Mouse (Mus musculus): Measurements from ENCODE around the gene Zfp790.

Gene Zfp790

DNA sequence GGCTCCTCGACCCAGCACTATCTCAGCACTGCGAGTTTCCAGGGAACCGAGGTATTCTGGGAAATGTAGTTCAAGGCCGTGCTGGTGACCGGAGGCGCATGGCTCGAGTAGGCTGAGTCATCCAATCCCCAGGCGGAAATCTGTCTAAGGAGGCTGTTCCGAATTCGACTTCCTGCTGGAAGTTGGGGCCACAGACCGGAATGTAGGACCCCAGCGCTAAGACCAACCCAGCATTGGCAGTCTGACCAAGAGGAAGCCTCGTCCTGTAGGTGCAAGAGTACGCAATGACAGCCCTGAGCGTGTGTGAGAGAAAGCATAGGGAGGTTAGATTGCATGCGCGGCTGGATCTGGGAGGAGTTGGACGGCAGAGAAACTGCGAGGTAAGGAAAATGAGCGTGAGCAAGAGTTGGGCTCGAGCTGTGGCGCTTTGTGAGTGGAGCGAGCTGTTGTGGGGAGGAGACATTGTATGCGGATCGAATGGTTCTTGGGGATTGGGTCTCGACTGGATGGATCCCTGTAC, at the start of gene Zfp790:
Gene Zfp790, plus strand, starts transcription at position 205 of the 520 bp plus-strand sequence.
- DNase-seq (ENCODE audit: low spot score) = peak; percentile 89

DNA sequence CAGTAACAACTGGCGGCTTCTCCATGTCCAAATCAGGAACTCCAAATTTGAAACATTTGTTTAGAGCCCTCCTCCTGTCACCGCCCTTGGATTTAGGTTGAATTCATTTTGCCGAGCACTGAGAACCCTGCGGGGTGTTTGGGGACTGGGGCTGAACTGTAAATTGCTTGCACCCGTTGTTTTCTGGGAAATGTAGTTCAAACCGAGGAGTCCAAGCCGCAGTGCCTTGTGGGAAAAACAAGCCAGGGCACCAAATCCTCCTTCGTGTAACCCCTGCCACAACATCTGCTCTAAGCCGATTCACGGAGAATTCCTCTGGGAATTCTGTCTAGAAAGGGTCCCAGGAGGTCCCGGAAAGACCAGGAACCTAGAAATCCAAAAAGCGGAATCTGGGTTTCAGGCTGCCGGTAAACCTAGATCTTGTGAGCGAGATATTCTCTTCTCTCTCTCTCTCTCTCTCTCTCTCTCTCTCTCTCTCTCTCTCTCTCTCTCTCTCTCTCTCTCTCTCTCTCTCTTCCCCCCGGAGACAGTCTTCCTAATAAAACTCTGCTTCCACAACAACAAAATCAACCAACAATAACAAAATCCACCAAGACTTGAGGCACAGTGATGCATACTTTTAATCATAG, 48.7 kb upstream of the Zfp790 start:
- peak; percentile 77 for DNase-seq (ENCODE audit: low spot score)

- DNase-seq (ENCODE audit: low spot score) = peak; percentile 86
Observed at GRCm38 (mm10) chr7:29768090-29768900, 47.6 kb upstream of the Zfp790 start, which contains the start of gene Zfp84. Zfp84 (plus strand) TSS chr7:29768552.

GRCm38 (mm10) chr7:29768980-29769379, 46.9 kb upstream of the Zfp790 start:
- DNase-seq (ENCODE audit: low spot score) = no peak

- DNase-seq (ENCODE audit: low spot score) = no peak
Observed at GRCm38 (mm10) chr7:29773503-29773902, 42.4 kb upstream of the Zfp790 start.

DNA sequence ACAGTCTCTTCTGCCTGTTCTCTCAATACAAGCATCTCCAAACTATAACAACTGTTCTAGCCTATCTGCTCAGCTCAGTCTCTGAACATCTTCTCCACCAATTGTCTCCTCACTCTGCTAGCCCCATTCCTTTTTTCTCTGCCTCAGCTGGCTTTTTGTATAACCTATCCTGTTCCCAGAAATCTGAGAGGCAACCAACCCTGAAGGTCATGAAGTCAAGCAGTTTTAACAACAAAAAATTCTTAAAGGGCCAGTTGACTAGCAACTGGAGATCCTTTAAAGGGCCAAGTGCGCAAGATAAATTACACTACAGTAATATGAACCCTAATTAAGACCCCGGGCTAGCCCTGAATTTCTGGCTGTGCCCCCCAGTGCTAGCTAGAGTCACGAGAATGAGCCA, 41.5 kb upstream of the Zfp790 start:
- no peak for DNase-seq (ENCODE audit: low spot score)

GRCm38 (mm10) chr7:29776568-29776967, 39.3 kb upstream of the Zfp790 start:
- DNase-seq (ENCODE audit: low spot score) = no peak

GRCm38 (mm10) chr7:29777372-29777771, 38.5 kb upstream of the Zfp790 start:
- no peak for DNase-seq (ENCODE audit: low spot score)

GRCm38 (mm10) chr7:29783871-29784551, 31.9 kb upstream of the Zfp790 start, which contains the start of gene Zfp30:
Zfp30 (plus strand) TSS chr7:29783998.
- peak; percentile 84 for DNase-seq (ENCODE audit: low spot score)

DNA sequence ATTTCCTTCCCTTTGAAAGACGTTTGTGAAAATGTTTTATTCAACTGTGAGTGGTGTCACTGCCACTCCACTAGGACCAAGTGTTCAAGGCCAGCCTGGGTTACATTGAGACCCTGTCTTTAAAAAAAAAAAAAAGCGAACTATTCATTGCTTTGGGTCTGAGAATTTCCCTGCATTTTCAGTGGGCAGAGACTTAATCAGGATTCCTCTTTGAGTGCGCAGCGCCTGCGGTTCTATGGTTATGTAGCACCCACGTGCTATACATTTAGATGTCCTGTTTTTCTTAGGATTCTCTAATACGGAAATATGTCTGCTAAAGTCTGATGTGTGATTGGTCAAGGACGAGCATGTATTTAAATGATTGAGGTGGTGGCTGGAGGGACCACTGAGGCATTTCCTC, 30.9 kb upstream of the Zfp790 start:
- DNase-seq (ENCODE audit: low spot score) = no peak

DNA sequence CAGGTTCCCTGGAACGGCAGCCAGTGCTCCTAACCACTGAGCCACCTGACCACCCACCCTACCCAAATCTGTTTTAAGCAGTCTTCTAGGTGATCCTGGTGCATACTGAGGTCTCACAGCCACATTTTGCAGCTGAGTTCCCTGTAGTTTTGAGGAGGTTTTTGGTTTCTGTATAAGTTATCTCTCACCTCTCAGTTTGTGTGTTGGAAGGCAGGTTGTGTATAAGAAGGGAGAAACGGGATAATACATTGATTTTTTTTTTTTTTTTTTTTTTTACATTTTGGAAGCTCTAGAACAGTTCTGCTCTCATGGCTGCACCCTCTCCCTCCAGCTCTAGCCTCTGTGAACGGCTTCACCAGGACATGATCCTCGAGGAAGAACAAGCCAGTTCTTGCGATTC, 30.0 kb upstream of the Zfp790 start:
- DNase-seq (ENCODE audit: low spot score) = no peak

DNA sequence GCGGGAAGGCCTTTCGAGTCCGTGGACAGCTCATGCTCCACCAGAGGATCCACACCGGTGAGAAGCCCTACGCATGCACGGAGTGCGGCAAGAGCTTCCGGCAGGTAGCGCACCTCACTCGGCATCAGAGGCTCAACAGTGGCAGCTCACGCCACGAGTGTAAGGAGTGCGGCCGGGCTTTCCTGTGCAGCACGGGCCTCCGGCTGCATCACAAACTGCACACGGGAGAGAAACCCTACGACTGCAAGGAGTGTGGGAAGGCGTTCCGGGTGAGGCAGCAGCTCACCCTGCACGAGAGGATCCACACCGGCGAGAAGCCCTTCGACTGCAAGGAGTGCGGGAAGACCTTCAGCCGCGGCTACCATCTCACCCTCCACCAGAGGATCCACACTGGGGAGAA, 23.0 kb upstream of the Zfp790 start:
- DNase-seq (ENCODE audit: low spot score) = no peak

DNA sequence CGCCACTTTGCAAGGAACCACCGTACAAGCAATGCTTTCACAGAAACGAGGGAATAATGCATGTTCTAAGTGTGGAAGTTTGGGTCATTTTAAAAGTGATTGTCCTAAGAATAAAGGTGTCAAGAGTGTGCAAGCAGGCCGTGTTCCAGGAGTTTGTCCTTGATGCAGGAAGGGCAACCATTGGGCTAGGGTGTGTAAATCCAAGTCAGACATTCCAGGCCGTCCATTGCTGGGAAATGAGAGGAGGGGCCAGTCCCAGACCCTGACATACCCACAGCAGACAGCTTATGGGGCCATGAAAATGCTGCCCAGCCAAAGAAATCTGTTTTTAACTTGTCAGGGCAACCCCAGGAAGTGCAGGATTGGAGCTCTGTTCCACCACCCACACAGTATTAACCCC, 8.9 kb upstream of the Zfp790 start:
- no peak for DNase-seq (ENCODE audit: low spot score)

DNA sequence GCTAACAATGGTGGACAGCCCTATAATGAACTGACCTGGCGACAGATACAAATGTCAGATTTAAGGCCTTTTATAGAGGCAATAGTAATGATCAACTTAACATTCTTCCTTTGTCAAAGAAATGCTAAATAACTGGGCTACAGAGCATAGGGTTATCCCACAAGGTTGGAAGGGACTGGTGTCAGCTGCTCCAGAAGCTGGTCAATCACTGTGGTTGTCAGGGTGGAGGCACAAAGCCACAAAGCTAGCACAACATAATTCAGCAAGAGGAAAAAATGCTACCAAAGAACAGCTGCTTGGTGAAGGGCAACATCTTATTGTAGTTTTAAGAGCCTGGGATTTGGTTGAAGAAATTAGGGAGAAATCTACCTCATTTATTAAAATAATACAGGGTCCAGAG, 3.7 kb upstream of the Zfp790 start:
- no peak for DNase-seq (ENCODE audit: low spot score)

- no peak for DNase-seq (ENCODE audit: low spot score)
Observed at GRCm38 (mm10) chr7:29814381-29814780, 1.5 kb upstream of the Zfp790 start.

GRCm38 (mm10) chr7:29815061-29815784, 691 bp upstream of the Zfp790 start:
- peak; percentile 10 for DNase-seq (ENCODE audit: low spot score)

DNA sequence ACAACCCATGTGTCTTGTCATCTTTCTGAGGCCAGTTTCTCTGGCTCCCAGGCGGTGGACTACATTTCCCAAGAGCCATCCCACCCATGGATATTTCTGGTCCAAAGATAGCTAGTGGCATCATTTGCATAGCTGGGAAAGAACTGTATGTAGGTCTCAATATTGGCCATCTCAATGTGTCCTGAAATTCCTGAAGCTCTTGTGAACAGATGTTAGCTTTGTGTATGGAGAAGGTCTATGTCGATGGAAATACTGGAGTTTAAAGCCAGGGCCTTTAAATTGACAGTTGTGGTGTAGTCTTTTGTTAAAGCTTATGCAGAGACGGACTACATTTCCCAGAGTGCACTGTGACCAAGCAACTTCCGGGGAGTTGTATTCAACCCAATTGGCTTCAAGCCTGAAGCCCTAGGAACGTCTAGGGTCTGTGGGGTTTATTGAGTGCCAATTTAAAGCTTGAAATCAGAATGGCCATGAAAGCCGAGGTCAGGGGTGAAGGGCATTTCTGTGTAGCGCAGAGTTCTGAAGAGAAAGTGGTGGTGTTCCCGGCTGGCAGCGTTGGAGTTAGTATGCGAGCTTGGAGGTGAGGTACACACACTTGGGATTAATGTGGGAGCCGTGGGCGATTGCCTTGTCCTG, 2.8 kb downstream of the Zfp790 start:
- peak; percentile 75 for DNase-seq (ENCODE audit: low spot score)

DNA sequence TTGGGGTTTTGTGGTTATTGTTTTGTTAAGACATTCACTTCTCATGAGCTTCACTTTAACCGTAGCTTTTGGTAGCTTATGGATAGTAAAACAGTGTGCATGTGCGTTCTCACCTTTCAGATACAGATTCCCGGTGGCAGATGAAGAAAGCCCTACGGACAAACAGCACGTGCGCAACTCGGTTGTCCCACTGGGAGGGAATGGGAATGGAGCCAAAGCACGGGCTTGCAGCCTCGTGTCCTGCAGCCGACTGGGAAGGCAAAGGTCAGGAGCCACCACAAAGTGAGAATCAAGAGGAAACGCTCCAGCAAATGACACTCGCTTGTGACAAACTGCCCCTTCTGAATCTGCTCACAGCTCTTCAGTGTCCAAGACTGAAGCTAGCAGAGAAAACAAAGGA, 12.1 kb downstream of the Zfp790 start:
- DNase-seq (ENCODE audit: low spot score) = no peak

DNA sequence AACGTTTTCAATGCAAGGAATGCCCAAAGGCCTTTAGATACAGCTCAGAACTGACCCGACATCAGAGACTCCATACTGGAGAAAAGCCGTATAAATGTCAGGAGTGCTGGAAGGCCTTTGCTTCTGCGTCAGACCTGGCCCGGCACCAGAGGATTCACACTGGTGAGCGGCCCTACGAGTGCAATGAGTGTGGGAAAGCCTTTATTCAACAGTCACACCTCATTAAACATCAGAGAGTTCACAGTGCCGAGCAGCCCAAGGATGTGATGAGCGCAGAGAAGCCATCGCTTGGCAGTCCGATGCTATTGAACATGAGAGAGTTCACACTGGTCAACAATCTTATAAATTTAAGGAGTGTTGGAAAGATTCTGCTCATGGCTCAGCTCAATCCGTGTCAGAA, 13.9 kb downstream of the Zfp790 start:
- no peak for DNase-seq (ENCODE audit: low spot score)

DNA sequence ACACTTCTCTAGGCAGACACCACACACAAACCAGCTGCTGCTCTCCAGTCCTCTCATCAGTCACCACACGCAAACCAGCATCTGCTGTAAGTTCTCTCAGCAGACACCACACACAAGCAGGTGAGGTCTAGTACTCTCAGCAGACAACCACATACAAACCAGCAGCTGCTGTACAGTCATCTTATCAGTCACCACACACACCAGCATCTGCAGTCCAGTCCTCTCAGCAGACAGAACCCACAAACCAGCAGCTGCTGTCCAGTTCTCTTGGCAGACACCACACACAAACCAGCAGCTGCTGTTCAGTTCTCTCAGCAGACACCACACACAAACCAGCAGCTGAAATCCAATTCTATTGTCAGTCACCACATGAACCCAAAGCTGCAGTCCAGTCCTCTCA, 20.9 kb downstream of the Zfp790 start:
- no peak for DNase-seq (ENCODE audit: low spot score)

GRCm38 (mm10) chr7:29839256-29839655, 23.3 kb downstream of the Zfp790 start:
- no peak for DNase-seq (ENCODE audit: low spot score)

DNA sequence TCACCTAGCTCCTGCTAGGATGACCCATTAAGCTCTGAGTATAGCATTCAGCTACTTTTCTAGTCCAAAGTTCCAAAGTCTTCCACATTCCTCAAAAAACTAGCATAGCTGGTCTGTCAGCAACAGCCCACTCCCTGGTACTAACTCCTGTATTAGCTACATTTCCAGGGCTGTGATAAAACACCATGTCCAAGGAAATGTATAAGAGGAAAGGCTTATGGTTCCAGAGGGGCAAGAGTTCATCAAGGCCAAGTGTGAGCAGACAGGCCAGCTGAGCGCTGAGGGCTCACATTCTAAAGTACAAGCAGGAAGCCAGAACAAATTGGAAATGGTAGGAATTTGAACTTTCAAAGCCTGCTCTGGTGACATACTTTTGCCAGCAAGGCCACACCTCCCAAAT, 26.2 kb downstream of the Zfp790 start:
- DNase-seq (ENCODE audit: low spot score) = no peak

Measured in testis, postnatal 14 days (tissue).